Mouse (Mus musculus): Measurements from ENCODE around the gene Prkd2.
A peak's percentile ranks its signal among the peaks of the same experiment; 100 is the strongest.

Gene Prkd2

GRCm38 (mm10) chr7:16895511-16895910, 52.8 kb downstream of the Prkd2 start:
- DNase-seq (ENCODE audit: low spot score) = peak; percentile 42

- no peak for DNase-seq (ENCODE audit: low spot score)
Observed at GRCm38 (mm10) chr7:16900526-16900925, 57.8 kb downstream of the Prkd2 start.

- no peak for DNase-seq (ENCODE audit: low spot score)
Observed at GRCm38 (mm10) chr7:16903439-16903955, 60.8 kb downstream of the Prkd2 start.

GRCm38 (mm10) chr7:16904120-16904675, 61.5 kb downstream of the Prkd2 start:
- DNase-seq (ENCODE audit: low spot score) = no peak

- no peak for DNase-seq (ENCODE audit: low spot score)
Observed at GRCm38 (mm10) chr7:16905491-16906021, 62.9 kb downstream of the Prkd2 start.

- no peak for DNase-seq (ENCODE audit: low spot score)
Observed at GRCm38 (mm10) chr7:16906281-16906680, 63.6 kb downstream of the Prkd2 start, which contains the start of gene Ptgir. Gene Ptgir, plus strand, starts transcription at chr7:16906490.

GRCm38 (mm10) chr7:16906889-16907559, 64.3 kb downstream of the Prkd2 start:
- no peak for DNase-seq (ENCODE audit: low spot score)

- no peak for DNase-seq (ENCODE audit: low spot score)
Observed at GRCm38 (mm10) chr7:16907842-16908241, 65.1 kb downstream of the Prkd2 start.

- DNase-seq (ENCODE audit: low spot score) = no peak
Observed at GRCm38 (mm10) chr7:16908367-16908766, 65.7 kb downstream of the Prkd2 start.

- no peak for DNase-seq (ENCODE audit: low spot score)
Observed at GRCm38 (mm10) chr7:16908859-16909258, 66.2 kb downstream of the Prkd2 start.

- no peak for DNase-seq (ENCODE audit: low spot score)
Observed at GRCm38 (mm10) chr7:16909909-16910308, 67.2 kb downstream of the Prkd2 start.

- no peak for DNase-seq (ENCODE audit: low spot score)
Observed at GRCm38 (mm10) chr7:16911904-16912303, 69.2 kb downstream of the Prkd2 start.

GRCm38 (mm10) chr7:16912360-16912759, 69.7 kb downstream of the Prkd2 start:
- no peak for DNase-seq (ENCODE audit: low spot score)

GRCm38 (mm10) chr7:16913806-16914452, 71.2 kb downstream of the Prkd2 start:
- DNase-seq (ENCODE audit: low spot score) = peak; percentile 85

- DNase-seq (ENCODE audit: low spot score) = peak; percentile 42
Observed at GRCm38 (mm10) chr7:16914453-16915343, 72.0 kb downstream of the Prkd2 start.

GRCm38 (mm10) chr7:16915461-16916340, 73.0 kb downstream of the Prkd2 start:
- DNase-seq (ENCODE audit: low spot score) = no peak

GRCm38 (mm10) chr7:16916342-16917265, 73.9 kb downstream of the Prkd2 start:
- DNase-seq (ENCODE audit: low spot score) = peak; percentile 75

GRCm38 (mm10) chr7:16917447-16917846, 74.7 kb downstream of the Prkd2 start:
- DNase-seq (ENCODE audit: low spot score) = no peak

- DNase-seq (ENCODE audit: low spot score) = no peak
Observed at GRCm38 (mm10) chr7:16918014-16918413, 75.3 kb downstream of the Prkd2 start.

- DNase-seq (ENCODE audit: low spot score) = no peak
Observed at GRCm38 (mm10) chr7:16918670-16919069, 76.0 kb downstream of the Prkd2 start.

Data from testis, postnatal 10 days (tissue).